Mouse (Mus musculus) spleen, postnatal 0 days (tissue): ENCODE data around the gene Gm6465. TPM values are rescaled to one million over a fixed set of nuclear protein-coding genes. Genes with fewer than 3 reads are reported as not detected.

Experiments used
- polyA plus RNA-seq: library from polyadenylated mRNA; unstranded; fragments of >200 nt; fragmentation: Nextera tagmentation; extraction: Ambion mirVana; gene quantifications from 2 replicates; pipeline ENCODE4 v1.2.1, GENCODE M21; 2015

Gene Gm6465
- polyA plus RNA-seq, result not detected in 2 replicates

DNA sequence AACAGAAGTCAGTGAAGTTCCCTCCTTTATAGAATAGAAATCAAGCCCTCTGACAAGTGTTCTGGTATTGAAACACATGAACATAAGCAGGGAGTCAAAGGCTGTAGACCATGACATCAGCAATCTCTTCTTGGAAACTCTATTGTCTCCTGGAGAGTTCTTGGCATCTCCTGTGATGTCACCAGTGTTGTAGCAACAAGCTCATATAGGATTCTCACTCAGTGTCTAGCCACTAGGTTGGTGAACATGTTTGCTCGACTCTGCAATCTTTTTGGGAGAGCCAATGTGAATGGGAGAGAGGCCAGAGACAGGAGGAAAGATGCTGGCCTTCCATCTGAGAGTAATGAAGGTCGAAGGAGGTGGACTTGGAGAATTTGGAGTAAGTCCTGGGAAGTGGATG, at the start of gene Gm6465:
TSS of gene Gm6465 (plus strand) at position 301 of the 400 bp plus-strand sequence.

Other genes with a start within 250 kb of the Gm6465 start
- not detected in 2 replicates for gene Gm8922, start 163.6 kb upstream of the Gm6465 start, polyA plus RNA-seq
- gene Gm8926, start 75.0 kb upstream of the Gm6465 start, polyA plus RNA-seq, result not detected in 2 replicates
- gene 4933402N22Rik, start 72.5 kb downstream of the Gm6465 start, polyA plus RNA-seq, result not detected in 2 replicates